Mouse (Mus musculus): ENCODE data around the gene Plbd1. TPM values are rescaled to one million over a fixed set of nuclear protein-coding genes. Genes with fewer than 3 reads are reported as not detected.

The Plbd1 gene
- polyA plus RNA-seq, 1 experiment from 2014 or later = 5.2 TPM

GRCm38 (mm10) chr6:136625421-136625820, 36.3 kb downstream of the Plbd1 start:
- no peak for ATAC-seq (replicated peaks; ENCODE audit: low FRiP score, low read depth)
- Histone ChIP-seq H3K4me1 (replicated peaks; ENCODE audit: insufficient read depth, low read length) (no peaks in the 10 kb centered on the region), H3K9me3 (replicated peaks; ENCODE audit: low read length) (no peaks in the 10 kb centered on the region), H3K36me3 (ENCODE audit: insufficient read depth, low read length) (no peaks in the 10 kb centered on the region), H3K4me3 (replicated peaks; ENCODE audit: low read depth, low read length) (no peak overlapping the region), H3K27me3 (ENCODE audit: insufficient read depth, low read length) (no peaks in the 10 kb centered on the region), H3K4me2 (ENCODE audit: low read length) (no peak overlapping the region), H3K27ac (no peak overlapping the region), H3K9ac (ENCODE audit: low read depth, low read length) (no peak overlapping the region)
- 89% methylated on average over 12 of the region's 12 CpGs for WGBS
- DNase-seq (ENCODE audit: low spot score) = no peak
- TF ChIP-seq CTCF (IDR thresholded peaks at IDR 0.05; ENCODE audit: low read depth) = no peak

DNA sequence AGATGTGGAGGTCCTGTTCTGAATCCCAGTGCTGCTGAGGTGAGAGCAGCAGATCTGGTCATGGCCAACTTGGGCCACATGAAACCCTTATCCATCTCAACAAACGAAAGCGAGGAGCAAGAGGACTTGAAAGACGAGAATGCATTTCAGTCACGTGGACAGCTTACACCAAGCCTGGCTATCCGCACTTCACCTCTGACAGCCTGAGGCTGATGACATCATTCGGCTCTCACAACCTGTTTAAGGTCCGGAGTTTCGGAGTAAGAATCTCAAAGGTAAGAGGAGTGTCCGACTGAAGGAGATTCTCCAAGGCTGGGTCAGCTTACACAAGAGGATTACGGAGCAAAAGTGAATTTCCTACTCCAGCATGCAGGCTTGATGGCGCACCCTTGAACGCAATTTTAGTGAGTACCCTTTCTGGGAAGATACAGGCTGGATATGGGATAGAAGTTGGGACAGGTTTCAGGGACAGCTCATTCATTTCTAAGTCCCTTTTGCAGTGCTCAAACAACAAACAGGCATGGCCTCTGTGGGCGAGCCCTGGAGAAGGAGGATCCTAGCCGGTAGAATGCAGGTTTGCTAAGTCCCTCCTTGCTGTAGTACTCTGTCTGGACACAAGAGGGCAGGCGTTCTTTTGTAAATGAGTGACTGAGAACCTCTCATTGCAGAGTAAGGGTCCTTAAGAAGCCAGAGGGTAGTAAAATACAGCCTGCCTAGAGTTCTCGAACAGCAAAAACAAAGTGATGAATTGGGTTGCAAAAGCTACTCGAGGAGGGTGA, 41.2 kb downstream of the Plbd1 start:
- Histone ChIP-seq H3K9ac (ENCODE audit: low read depth, low read length) (no peak overlapping the region), H3K27ac (no peak overlapping the region), H3K27me3 (ENCODE audit: insufficient read depth, low read length) (no peaks in the 10 kb centered on the region), H3K4me3 (replicated peaks; ENCODE audit: low read depth, low read length) (no peak overlapping the region), H3K4me1 (replicated peaks; ENCODE audit: insufficient read depth, low read length) (no peaks in the 10 kb centered on the region), H3K4me2 (ENCODE audit: low read length) (peak overlapping the region; percentile 8; the same call in 1 of the 2 replicates), H3K36me3 (ENCODE audit: insufficient read depth, low read length) (no peaks in the 10 kb centered on the region), H3K9me3 (replicated peaks; ENCODE audit: low read length) (no peaks in the 10 kb centered on the region)
- TF ChIP-seq CTCF (IDR thresholded peaks at IDR 0.05; ENCODE audit: low read depth) = peak; percentile 95
- ATAC-seq (replicated peaks; ENCODE audit: low FRiP score, low read depth) = peak; percentile 17; the same call in 1 of the 2 replicates
- peak; percentile 92 for DNase-seq (ENCODE audit: low spot score)
- 48% methylated on average over 17 of the region's 17 CpGs for WGBS

DNA sequence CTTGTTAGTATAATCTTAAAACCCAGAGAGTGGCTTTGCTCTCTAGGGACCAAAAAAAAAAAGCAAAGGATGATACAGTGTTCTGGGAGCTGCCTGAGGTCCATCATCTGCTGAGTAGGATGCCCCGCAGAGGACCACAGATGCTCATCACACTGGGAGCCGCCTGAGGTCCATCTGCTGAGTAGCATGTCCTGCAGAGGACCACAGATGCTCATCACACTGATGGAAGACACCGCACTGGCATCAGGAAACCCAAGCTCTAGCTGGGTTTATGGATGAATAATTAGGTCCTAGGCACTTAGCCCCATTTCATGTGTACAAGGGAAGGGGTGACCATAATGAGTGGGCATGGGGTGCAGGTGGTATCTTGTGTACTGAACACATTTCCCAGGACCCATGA, 47.6 kb downstream of the Plbd1 start:
- 92% methylated on average over 3 of the region's 3 CpGs for WGBS
- H3K9me3 ChIP-seq (replicated peaks; ENCODE audit: low read length) = no peaks in the 10 kb centered on the region; the same call in 1 of the 2 replicates
- peaks cover 14% of the 10 kb centered on the region; the same call in 1 of the 2 replicates for H3K36me3 ChIP-seq (ENCODE audit: insufficient read depth, low read length)
- no peaks in the 10 kb centered on the region for H3K4me1 ChIP-seq (replicated peaks; ENCODE audit: insufficient read depth, low read length)
- no peak overlapping the region for H3K4me2 ChIP-seq (ENCODE audit: low read length)
- DNase-seq (ENCODE audit: low spot score) (no peak), ATAC-seq (replicated peaks; ENCODE audit: low FRiP score, low read depth) (no peak)
- H3K27me3 ChIP-seq (ENCODE audit: insufficient read depth, low read length) = no peaks in the 10 kb centered on the region
- H3K9ac ChIP-seq (ENCODE audit: low read depth, low read length) = no peak overlapping the region
- H3K27ac ChIP-seq = no peak overlapping the region
- no peak for TF ChIP-seq CTCF (IDR thresholded peaks at IDR 0.05; ENCODE audit: low read depth)
- H3K4me3 ChIP-seq (replicated peaks; ENCODE audit: low read depth, low read length) = no peak overlapping the region

DNA sequence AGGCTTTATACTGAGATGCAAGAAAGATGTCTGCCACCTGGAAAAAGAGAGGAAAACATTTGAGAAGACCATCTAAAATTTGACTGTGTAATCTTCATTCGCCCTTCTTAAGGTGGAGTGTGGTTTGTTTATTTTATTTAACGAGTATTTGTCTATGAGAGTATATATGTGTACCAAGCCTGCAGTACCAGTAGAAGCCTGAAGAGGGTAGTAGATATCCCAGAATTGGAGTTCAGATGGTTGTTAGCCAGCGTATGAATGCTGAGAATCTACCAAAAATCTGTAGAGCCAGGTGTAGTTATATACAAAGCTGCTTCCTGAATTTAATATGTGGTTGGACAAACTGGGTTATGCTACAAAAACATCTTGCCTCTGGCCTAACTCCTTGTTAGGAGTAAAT, 49.4 kb downstream of the Plbd1 start:
- ATAC-seq (replicated peaks; ENCODE audit: low FRiP score, low read depth) = no peak
- WGBS = 99% methylated on average over 3 of the region's 3 CpGs
- DNase-seq (ENCODE audit: low spot score) = no peak

DNA sequence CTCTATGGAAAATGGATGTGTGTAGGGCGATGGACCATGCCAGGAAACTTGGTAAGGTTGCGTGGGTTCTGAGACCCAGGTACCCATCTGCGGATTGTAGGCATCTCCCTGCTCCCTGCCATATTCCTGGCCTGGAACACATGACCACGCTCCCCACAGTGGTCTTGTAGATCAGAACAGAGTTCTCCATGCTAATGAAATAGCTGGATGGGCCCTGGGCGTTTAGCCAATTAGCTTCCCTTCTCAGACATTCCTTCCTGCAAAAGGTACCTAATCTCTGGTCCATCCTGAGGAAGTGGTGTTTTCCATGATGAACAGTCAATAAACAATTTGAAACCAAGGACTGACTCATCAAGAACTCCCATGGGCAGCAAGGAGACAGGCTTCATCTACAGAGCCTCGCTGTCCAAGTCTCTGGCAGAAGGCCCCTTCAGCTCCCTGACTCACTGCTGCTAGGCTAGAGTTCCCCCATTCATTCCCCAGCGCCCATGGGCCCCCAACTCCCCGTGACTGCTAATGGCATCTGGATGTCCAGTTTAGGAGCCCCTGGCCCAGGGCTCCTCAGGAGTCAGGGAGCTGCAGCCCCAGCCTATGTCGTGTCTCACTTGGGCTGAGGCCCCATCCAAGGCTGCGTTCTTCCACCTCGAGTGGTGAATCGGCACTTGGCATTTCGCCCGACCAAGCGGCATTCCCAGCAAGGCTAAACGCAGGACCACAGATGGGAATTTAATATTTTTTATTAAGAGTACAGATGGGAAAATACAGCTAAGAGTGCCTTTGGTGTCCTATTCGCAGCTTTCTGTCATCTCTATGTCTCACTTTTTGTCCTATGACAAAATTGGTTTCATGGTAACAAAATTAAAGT, 50.1 kb downstream of the Plbd1 start:
- no peak overlapping the region for H3K9ac ChIP-seq (ENCODE audit: low read depth, low read length)
- WGBS = 96% methylated on average over 17 of the region's 17 CpGs
- no peak for DNase-seq (ENCODE audit: low spot score)
- H3K4me1 ChIP-seq (replicated peaks; ENCODE audit: insufficient read depth, low read length) = no peaks in the 10 kb centered on the region
- H3K9me3 ChIP-seq (replicated peaks; ENCODE audit: low read length) = no peaks in the 10 kb centered on the region; the same call in 1 of the 2 replicates
- peaks cover 34% of the 10 kb centered on the region for H3K36me3 ChIP-seq (ENCODE audit: insufficient read depth, low read length)
- TF ChIP-seq CTCF (IDR thresholded peaks at IDR 0.05; ENCODE audit: low read depth) = no peak
- no peaks in the 10 kb centered on the region for H3K27me3 ChIP-seq (ENCODE audit: insufficient read depth, low read length)
- ATAC-seq (replicated peaks; ENCODE audit: low FRiP score, low read depth) = 0 out of 2 replicates have a peak, but pooled peaks have one; percentile 47
- H3K4me2 ChIP-seq (ENCODE audit: low read length) = no peak overlapping the region
- H3K27ac ChIP-seq = no peak overlapping the region
- H3K4me3 ChIP-seq (replicated peaks; ENCODE audit: low read depth, low read length) = no peak overlapping the region

More for the DNA sequence above, 49.4 kb downstream of the Plbd1 start:
- Histone ChIP-seq H3K9me3 (replicated peaks; ENCODE audit: low read length) (no peaks in the 10 kb centered on the region; the same call in 1 of the 2 replicates), H3K9ac (ENCODE audit: low read depth, low read length) (no peak overlapping the region), H3K36me3 (ENCODE audit: insufficient read depth, low read length) (peaks cover 29% of the 10 kb centered on the region), H3K27ac (no peak overlapping the region), H3K4me2 (ENCODE audit: low read length) (no peak overlapping the region), H3K4me3 (replicated peaks; ENCODE audit: low read depth, low read length) (no peak overlapping the region), H3K4me1 (replicated peaks; ENCODE audit: insufficient read depth, low read length) (no peaks in the 10 kb centered on the region), H3K27me3 (ENCODE audit: insufficient read depth, low read length) (no peaks in the 10 kb centered on the region)
- TF ChIP-seq CTCF (IDR thresholded peaks at IDR 0.05; ENCODE audit: low read depth) = peak; percentile 49

GRCm38 (mm10) chr6:136602601-136603000, 59.1 kb downstream of the Plbd1 start:
- ATAC-seq (replicated peaks; ENCODE audit: low FRiP score, low read depth) (no peak), DNase-seq (ENCODE audit: low spot score) (no peak)
- Histone ChIP-seq H3K36me3 (ENCODE audit: insufficient read depth, low read length) (peaks cover 75% of the 10 kb centered on the region), H3K4me3 (replicated peaks; ENCODE audit: low read depth, low read length) (no peak overlapping the region), H3K27ac (no peak overlapping the region), H3K9me3 (replicated peaks; ENCODE audit: low read length) (no peaks in the 10 kb centered on the region), H3K4me1 (replicated peaks; ENCODE audit: insufficient read depth, low read length) (no peaks in the 10 kb centered on the region), H3K27me3 (ENCODE audit: insufficient read depth, low read length) (no peaks in the 10 kb centered on the region), H3K9ac (ENCODE audit: low read depth, low read length) (no peak overlapping the region), H3K4me2 (ENCODE audit: low read length) (no peak overlapping the region)
- WGBS = 81% methylated on average over 7 of the region's 7 CpGs
- no peak for TF ChIP-seq CTCF (IDR thresholded peaks at IDR 0.05; ENCODE audit: low read depth)

All from kidney, postnatal 0 days (tissue).